Mouse (Mus musculus): Measurements from ENCODE around the gene Iqsec2.

GRCm38 (mm10) chrX:152158294-152158693 is 14.2 kb downstream of the Iqsec2 start:
- TF ChIP-seq ETS1 (IDR thresholded peaks at IDR 0.05; ENCODE audit: low read depth, low read length) (no peak), EP300 (IDR thresholded peaks at IDR 0.05; ENCODE audit: low read depth in 1 of 2, low read length in 2 of 2) (no peak), NRF1 (IDR thresholded peaks at IDR 0.05; ENCODE audit: insufficient read depth, low read depth, low read length, poor library complexity, severe bottlenecking) (no peak), POLR2A (IDR thresholded peaks at IDR 0.05; ENCODE audit: control insufficient read depth in 1 of 2, insufficient read depth in 1 of 2, low read depth in 1 of 2, low read length in 2 of 2, poor library complexity in 1 of 2) (no peak)

Data from MEL (cell line).